Mouse (Mus musculus) Patski (cell line): ENCODE data around the gene Sephs1. TPM values are rescaled to one million over a fixed set of nuclear protein-coding genes. Genes with fewer than 3 reads are reported as not detected.

Experiments
- ATAC-seq: fragments of 100-300 bp; one replicate; pipeline ENCODE4 v1.8.0; 2021
- CTCF ChIA-PET: fragments of 350-600 bp; sonication (Branson Sonifier 250); formaldehyde crosslinking; loops from one replicate; lab custom pipeline; 2022; ENCODE audit warnings: inconsistent platforms; lab: Charles Lee
- POLR2A ChIA-PET: fragments of 350-600 bp; sonication (Branson Sonifier 250); formaldehyde crosslinking; loops from one replicate; lab custom pipeline; 2022; ENCODE audit warnings: antibody characterized with exemption, inconsistent platforms; lab: Charles Lee
- DNase-seq: peaks from one replicate; pipeline ENCODE4 v3.0.0-alpha.2; 2011; ENCODE audit warnings: low read depth, low spot score
- H3K27me3 ChIP-seq: fragments of 371-371 bp; one replicate; pipeline ENCODE4 v1.5.1; 2021
- CTCF ChIP-seq: fragments of 100-300 bp; IDR thresholded peaks from one replicate; pipeline ENCODE4 v1.5.1; 2021
- in situ Hi-C: fragments of 300-500 bp; cut with MboI; formaldehyde crosslinking; loops from 3 replicates; pipeline ENCODE4 v1.11.1; 2018; ENCODE audit warnings: low pct_unique_long_range_greater_than_20kb, mixed read lengths
- polyA plus RNA-seq: library from polyadenylated mRNA; unstranded; gene quantifications from one replicate; pipeline ENCODE4 v1.2.3, GENCODE M21; 2021

Sephs1 gene
- 46.6 TPM for polyA plus RNA-seq

- DNase-seq (no peak), ATAC-seq (peak; percentile 74)
- H3K27me3 ChIP-seq: no peaks in the 10 kb centered on the region
- POLR2A ChIA-PET: interaction anchor here (0.6 kb wide), 2 partner anchors 8 kb away, joined by 3 read pairs; no protein-coding TSS in a partner anchor
- in situ Hi-C loops: no loop called here
- no peak for TF ChIP-seq CTCF
- CTCF ChIA-PET: no interaction called here
These were observed at the start of gene Sephs1 for GRCm38 (mm10) chr2:4881350-4882248. TSS of gene Sephs1 (plus strand) at chr2:4881564.

DNA sequence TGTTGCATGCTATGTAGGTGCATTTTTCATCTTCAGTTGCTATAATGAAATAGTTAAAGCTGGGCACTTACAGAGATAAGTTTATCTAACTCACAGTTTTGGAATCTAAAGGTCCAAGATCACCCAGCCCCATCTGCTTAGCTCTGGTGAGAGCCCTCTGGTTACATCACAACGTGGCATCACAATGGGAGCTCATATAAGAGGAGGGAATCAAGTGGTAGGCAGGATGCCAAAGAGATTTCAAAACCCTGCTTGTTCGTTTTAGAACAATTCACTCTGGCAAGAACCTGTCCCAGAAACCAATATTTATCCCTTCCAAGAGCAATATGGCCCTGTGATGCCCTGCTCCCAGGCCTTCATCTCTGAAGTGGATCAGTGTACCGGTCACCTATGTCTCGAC lies 49.2 kb upstream of the Sephs1 start:
- POLR2A ChIA-PET: no interaction called here
- DNase-seq (no peak), ATAC-seq (no peak)
- no peak for TF ChIP-seq CTCF
- in situ Hi-C loops: no loop called here
- H3K27me3 ChIP-seq: peaks cover 9% of the 10 kb centered on the region
- CTCF ChIA-PET: no interaction called here

DNA sequence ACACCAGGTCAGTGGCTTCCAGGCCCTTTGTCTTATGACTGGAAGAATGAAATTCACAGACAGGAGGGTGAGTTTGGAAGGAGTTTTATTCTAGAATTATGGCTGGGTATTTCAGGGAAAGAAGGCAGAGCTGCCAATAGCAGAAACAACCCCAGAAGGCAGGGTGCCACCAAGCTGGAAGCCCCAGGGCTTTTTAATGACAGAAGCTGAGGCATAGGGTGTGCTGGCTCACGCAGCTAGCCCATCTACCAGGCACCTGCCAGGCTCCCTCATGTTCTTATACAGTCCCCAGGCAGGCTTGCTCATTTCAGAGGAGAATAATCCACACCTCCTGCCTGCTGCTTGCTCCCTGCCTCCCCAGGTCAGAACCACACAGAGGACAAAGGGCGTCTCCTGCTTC lies 31.9 kb upstream of the Sephs1 start:
- DNase-seq: no peak
- ATAC-seq: no peak
- in situ Hi-C loops: no loop called here
- no peak for TF ChIP-seq CTCF
- POLR2A ChIA-PET: no interaction called here
- CTCF ChIA-PET: no interaction called here
- no peaks in the 10 kb centered on the region for H3K27me3 ChIP-seq

- ATAC-seq (no peak), DNase-seq (no peak)
- CTCF ChIA-PET: interaction anchor here (0.7 kb wide), 1 partner anchor 14 kb away, joined by 3 read pairs; no protein-coding TSS in a partner anchor
- in situ Hi-C loops: loop anchor here (25.0 kb wide), 1 partner anchor 645 kb away; no protein-coding TSS in a partner anchor
- POLR2A ChIA-PET: no interaction called here
- H3K27me3 ChIP-seq: no peaks in the 10 kb centered on the region
- TF ChIP-seq CTCF: no peak
These were observed 24.2 kb upstream of the Sephs1 start for GRCm38 (mm10) chr2:4857186-4857585.

DNA sequence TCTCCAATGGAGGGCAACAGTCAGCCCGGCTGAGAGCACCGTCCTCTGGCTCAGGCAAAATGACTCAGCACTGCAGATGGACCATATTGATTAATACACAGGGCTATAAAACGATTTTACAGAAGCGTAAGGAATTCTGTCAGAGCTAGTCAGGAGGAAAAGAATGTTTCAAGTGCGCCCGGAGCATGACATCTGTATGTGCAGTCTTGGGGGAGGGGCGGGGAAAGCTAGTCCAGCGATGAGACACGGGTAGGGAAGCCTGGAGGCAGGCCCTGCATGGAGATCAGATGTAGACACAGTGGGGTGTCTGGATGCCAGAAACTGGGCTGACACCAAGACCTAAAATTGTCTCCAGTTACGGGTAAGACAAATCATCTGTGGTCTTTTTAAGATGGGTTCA lies 23.2 kb upstream of the Sephs1 start:
- in situ Hi-C loops: loop anchor here (25.0 kb wide), 1 partner anchor 646 kb away; no protein-coding TSS in a partner anchor
- POLR2A ChIA-PET: no interaction called here
- TF ChIP-seq CTCF: no peak
- no peaks in the 10 kb centered on the region for H3K27me3 ChIP-seq
- DNase-seq (no peak), ATAC-seq (no peak)
- CTCF ChIA-PET: no interaction called here

- CTCF ChIA-PET: interaction anchor here (0.7 to 1.7 kb wide), 15 partner anchors 9 to 1064 kb away, joined by 3 to 9 read pairs (median 3); partner anchors contain the start of gene Prpf18
- in situ Hi-C loops: loop anchor here (10.0 to 25.0 kb wide), 2 partner anchors 652 to 1049 kb away; no protein-coding TSS in a partner anchor
- peaks cover 23% of the 10 kb centered on the region for H3K27me3 ChIP-seq
- ATAC-seq (no peak), DNase-seq (no peak)
- POLR2A ChIA-PET: no interaction called here
- TF ChIP-seq CTCF: peak; percentile 88
These were observed 17.2 kb upstream of the Sephs1 start for GRCm38 (mm10) chr2:4864008-4864816.

DNA sequence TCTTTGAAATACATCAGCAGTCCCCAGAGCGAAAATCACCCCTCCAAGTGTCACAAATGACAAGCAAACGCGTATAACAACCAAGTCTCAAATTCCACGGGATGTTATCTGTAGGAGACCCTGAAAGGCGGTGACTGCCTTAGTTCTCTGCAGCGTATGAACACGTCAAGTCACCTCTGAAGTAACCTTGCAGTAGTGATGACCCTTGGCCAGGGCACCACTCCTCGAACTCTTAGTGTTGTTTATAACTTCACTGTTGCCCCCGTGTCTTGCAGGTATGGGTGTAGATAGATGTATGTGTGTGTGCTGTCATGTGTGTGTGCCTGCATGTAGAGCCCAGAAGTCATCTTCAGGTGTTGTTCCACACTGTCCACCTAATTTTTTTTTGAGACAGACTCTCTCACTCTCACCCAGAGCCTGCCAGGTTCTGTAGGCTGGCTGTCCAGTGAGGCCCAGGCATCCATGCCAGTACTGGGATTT lies 16.5 kb upstream of the Sephs1 start:
- ATAC-seq: no peak
- CTCF ChIA-PET: interaction anchor here (0.7 to 1.7 kb wide), 15 partner anchors 9 to 1065 kb away, joined by 3 to 9 read pairs (median 3); partner anchors contain the start of gene Prpf18
- POLR2A ChIA-PET: no interaction called here
- TF ChIP-seq CTCF: no peak
- H3K27me3 ChIP-seq: peaks cover 25% of the 10 kb centered on the region
- in situ Hi-C loops: loop anchor here (10.0 to 25.0 kb wide), 2 partner anchors 653 to 1050 kb away; no protein-coding TSS in a partner anchor
- no peak for DNase-seq

GRCm38 (mm10) chr2:4868028-4868725 lies 13.2 kb upstream of the Sephs1 start:
- in situ Hi-C loops: loop anchor here (10.0 to 25.0 kb wide), 2 partner anchors 656 to 1053 kb away; no protein-coding TSS in a partner anchor
- H3K27me3 ChIP-seq: peaks cover 30% of the 10 kb centered on the region
- ChIA-PET POLR2A (no interaction called here), CTCF (no interaction called here)
- DNase-seq: no peak
- no peak for TF ChIP-seq CTCF
- no peak for ATAC-seq

DNA sequence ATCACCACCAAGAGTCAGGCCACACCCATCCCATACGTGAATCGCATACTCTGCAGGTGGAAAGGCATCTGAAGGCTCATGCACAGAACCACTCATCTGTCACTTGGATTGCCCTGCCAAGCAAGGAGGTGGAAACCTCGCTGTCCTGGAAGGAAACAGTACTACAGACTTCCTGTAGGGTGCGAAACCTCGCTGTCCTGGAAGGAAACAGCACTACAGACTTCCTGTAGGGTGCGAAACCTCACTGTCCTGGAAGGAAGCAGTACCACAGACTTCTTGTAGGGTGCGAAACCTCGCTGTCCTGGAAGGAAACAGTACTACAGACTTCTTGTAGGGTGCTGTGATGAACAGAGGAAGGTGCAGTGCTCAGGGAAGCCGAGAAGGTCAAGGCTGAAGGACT lies 8.6 kb upstream of the Sephs1 start:
- CTCF ChIA-PET: no interaction called here
- no peak for DNase-seq
- H3K27me3 ChIP-seq: peaks cover 17% of the 10 kb centered on the region
- peak; percentile 26 for ATAC-seq
- in situ Hi-C loops: loop anchor here (5.0 to 25.0 kb wide), 2 partner anchors 205 to 660 kb away; no protein-coding TSS in a partner anchor
- TF ChIP-seq CTCF: no peak
- POLR2A ChIA-PET: no interaction called here
